Mouse (Mus musculus) spleen, postnatal 14 days (tissue): Measurements from ENCODE around the gene Gm10324.
"Not testable (repeated sequence)": the region's sequence is repeated elsewhere in the genome, so short reads cannot be mapped to it uniquely, and the experiment has no call there.

Source experiments
- DNase-seq, 2 experiments: peaks; one replicate each; pipeline ENCODE4 v3.0.0; 2021 to 2022; ENCODE audit warnings: low spot score in 2 of 2

The Gm10324 gene

DNA sequence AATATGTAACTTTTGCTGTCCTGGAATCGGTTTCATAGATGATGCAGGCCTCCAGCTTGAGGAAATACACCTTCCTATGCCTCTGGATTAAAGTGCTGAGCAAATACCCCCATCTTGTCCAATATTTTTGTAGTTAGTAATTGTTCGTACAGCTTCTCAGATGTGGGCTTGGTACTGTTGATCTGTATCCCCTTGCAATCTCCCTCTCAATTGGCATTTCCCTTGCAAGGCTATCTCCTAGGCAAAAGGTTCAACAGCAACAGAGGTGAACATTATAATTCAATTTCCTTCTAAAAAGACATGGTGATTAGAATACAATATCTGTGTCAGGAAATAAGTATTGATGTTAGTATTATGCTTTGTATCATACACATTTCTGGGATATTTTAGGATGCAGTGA is at the start of gene Gm10324:
TSS of gene Gm10324 (plus strand) at position 301 of the 400 bp plus-strand sequence.
- not testable (repeated sequence) for DNase-seq
